In the genomic region with DNA sequence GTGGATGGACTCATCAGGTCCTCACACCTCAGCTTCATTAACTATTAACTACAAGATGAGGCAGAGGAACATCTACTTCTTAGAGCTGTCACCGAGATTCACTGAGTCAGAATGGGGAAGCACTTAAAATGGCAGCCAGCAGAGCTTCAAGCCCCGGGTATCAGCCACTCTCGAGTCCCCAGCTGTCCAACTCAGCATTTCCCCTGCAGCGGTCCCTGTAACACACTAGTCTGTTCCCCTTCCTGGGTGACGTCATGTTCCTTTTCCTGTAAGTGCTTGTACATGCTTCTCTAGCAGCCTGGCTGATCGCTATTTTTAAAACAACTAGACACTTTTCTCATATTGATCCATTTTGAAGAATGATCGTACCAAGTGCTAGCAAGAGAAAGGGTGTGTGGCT, we compare ENCODE assay signal across 10 mouse cellular contexts. TPM values are rescaled to one million over a fixed set of nuclear protein-coding genes. Genes with fewer than 3 reads are reported as not detected.
DNase-seq lines count a peak whose midpoint lies in the region; ATAC-seq and TF ChIP-seq lines count a peak whose summit lies in the region.
"Had no signal": no experiment of that assay in that cellular context is flagged by ENCODE, and none has a peak within 500 bp of the region (broad histone marks: within the 10 kb centered on the region; RNA-seq: fewer than 3 reads in every experiment).

No protein-coding gene starts in this region.

- DNase-seq in gastrocnemius, adult 2 months = peak; percentile 33
- DNase-seq in gastrocnemius, postnatal 10 days = no peak
- DNase-seq in T-cell, adult 2 months (ENCODE audit: low spot score) = peak; percentile 83
- DNase-seq in thymus, postnatal 4 days = peak; percentile 53
- no peak for DNase-seq in stomach, postnatal 0 days (ENCODE audit: low spot score)
- no peak for DNase-seq in cerebellum, postnatal 4 days (ENCODE audit: low spot score in 2 of 2)

- WGBS in stomach, postnatal 0 days = 73% methylated on average over 7 of the region's 7 CpGs

- peaks cover 35% of the 10 kb centered on the region for H3K4me1 ChIP-seq in megakaryocyte, embryonic 14.5 days
- no peaks in the 10 kb centered on the region for H3K4me1 ChIP-seq in stomach, postnatal 0 days (replicated peaks; ENCODE audit: control insufficient read depth, insufficient read depth)

- H3K4me3 ChIP-seq in gastrocnemius, adult 2 months = peak overlapping the region; percentile 32; the same call in 1 of the 2 replicates
- peak overlapping the region; percentile 57 for H3K4me3 ChIP-seq in megakaryocyte, embryonic 14.5 days (replicated peaks)
- no peak overlapping the region for H3K4me3 ChIP-seq in stomach, postnatal 0 days (ENCODE audit: low read depth, low read length)

- H3K4me2 ChIP-seq in stomach, postnatal 0 days (replicated peaks; ENCODE audit: low read depth) = no peak overlapping the region

- no peaks in the 10 kb centered on the region; the same call in 1 of the 2 replicates for H3K9me3 ChIP-seq in megakaryocyte, embryonic 14.5 days
- H3K9me3 ChIP-seq in stomach, postnatal 0 days (ENCODE audit: control insufficient read depth, low read length) = no peaks in the 10 kb centered on the region

- peaks cover 2% of the 10 kb centered on the region for H3K36me3 ChIP-seq in megakaryocyte, embryonic 14.5 days (replicated peaks; ENCODE audit: low read length)
- H3K36me3 ChIP-seq in stomach, postnatal 0 days (ENCODE audit: control insufficient read depth, insufficient read depth, low read length) = no peaks in the 10 kb centered on the region

- TF ChIP-seq EP300 in stomach, postnatal 0 days (optimal IDR thresholded peaks at IDR 0.05) = no peak

- peak; percentile 100 for ATAC-seq in inflammation-experienced regulatory T-cells, adult 6 months
- ATAC-seq in stomach, postnatal 0 days (ENCODE audit: low FRiP score, low TSS enrichment) = no peak

- no peak overlapping the region for H3K9ac ChIP-seq in stomach, postnatal 0 days (ENCODE audit: low read length)

- intact Hi-C loops in gastrocnemius, adult 2 months (cut with DNase I) = no loop called here

- no peaks in the 10 kb centered on the region for H3K27me3 ChIP-seq in megakaryocyte, embryonic 14.5 days (replicated peaks)
- H3K27me3 ChIP-seq in stomach, postnatal 0 days (ENCODE audit: control insufficient read depth, insufficient read depth, low read length) = no peaks in the 10 kb centered on the region

- H3K27ac ChIP-seq in gastrocnemius, adult 2 months = peak overlapping the region; percentile 65
- no peak overlapping the region for H3K27ac ChIP-seq in stomach, postnatal 0 days (replicated peaks)

- no peak for TF ChIP-seq CTCF in gastrocnemius, adult 2 months (IDR thresholded peaks at IDR 0.05)
- no peak for TF ChIP-seq CTCF in stomach, postnatal 0 days (IDR thresholded peaks at IDR 0.05; ENCODE audit: low read depth)

RNA-seq across cellular contexts. Expression of a gene that starts 8.6 kb away (rescaled TPM):
- 10 to 100 TPM; 58.8 to 78.5 TPM for total RNA-seq in gastrocnemius, adult 2 months (2021)
- total RNA-seq in gastrocnemius, postnatal 10 days (2021) = 100 to 1,000 TPM; 104 to 116 TPM
- polyA plus RNA-seq in inflammation-experienced regulatory T-cells, adult 6 months (2017; shearing (Covaris generic)) = 100 to 1,000 TPM; 611 to 878 (median 637) TPM
- 817 and 1,833 TPM in 2 replicates for polyA plus RNA-seq in megakaryocyte, embryonic 14.5 days (2012; ENCODE audit: insufficient read depth, low replicate concordance)
- 585 and 595 TPM in 2 replicates for polyA plus RNA-seq in stomach, postnatal 0 days (2015; fragmentation: Nextera tagmentation; extraction: Ambion mirVana)

RNA-seq across cellular contexts. Expression of a gene that starts 32.9 kb away (rescaled TPM):
- not detected for total RNA-seq in gastrocnemius, adult 2 months (2021)
- total RNA-seq in gastrocnemius, postnatal 10 days (2021) = not detected
- not detected for polyA plus RNA-seq in inflammation-experienced regulatory T-cells, adult 6 months (2017; shearing (Covaris generic))
- polyA plus RNA-seq in megakaryocyte, embryonic 14.5 days (2012; ENCODE audit: insufficient read depth, low replicate concordance) = not detected in 2 replicates
- polyA plus RNA-seq in stomach, postnatal 0 days (2015; fragmentation: Nextera tagmentation; extraction: Ambion mirVana) = 0.08 TPM in 1 of 2 replicates, not detected in the other
- total RNA-seq: ES-E14; gastrocnemius, postnatal 36 days had no signal

RNA-seq across cellular contexts. Expression of a gene that starts 51.0 kb away (rescaled TPM):
- total RNA-seq in gastrocnemius, adult 2 months (2021) = not detected
- total RNA-seq in gastrocnemius, postnatal 10 days (2021) = under 1 TPM in 1 of 2 experiments, not detected in 1; 0.25 TPM
- polyA plus RNA-seq in inflammation-experienced regulatory T-cells, adult 6 months (2017; shearing (Covaris generic)) = under 1 TPM in 1 of 3 experiments, not detected in 2; 0.34 TPM
- polyA plus RNA-seq in megakaryocyte, embryonic 14.5 days (2012; ENCODE audit: insufficient read depth, low replicate concordance) = 0.28 TPM in 1 of 2 replicates, not detected in the other
- 0.51 and 0.63 TPM in 2 replicates for polyA plus RNA-seq in stomach, postnatal 0 days (2015; fragmentation: Nextera tagmentation; extraction: Ambion mirVana)
- total RNA-seq: gastrocnemius, postnatal 36 days had no signal

RNA-seq across cellular contexts. Expression of a gene that starts 57.2 kb away (rescaled TPM):
- 10 to 100 TPM; 69.4 to 76.1 TPM for total RNA-seq in gastrocnemius, adult 2 months (2021)
- total RNA-seq in gastrocnemius, postnatal 10 days (2021) = 10 to 100 TPM; 90.7 to 94.4 TPM
- polyA plus RNA-seq in inflammation-experienced regulatory T-cells, adult 6 months (2017; shearing (Covaris generic)) = 100 to 1,000 TPM; 150 to 222 (median 210) TPM
- polyA plus RNA-seq in megakaryocyte, embryonic 14.5 days (2012; ENCODE audit: insufficient read depth, low replicate concordance) = 180 and 228 TPM in 2 replicates
- polyA plus RNA-seq in stomach, postnatal 0 days (2015; fragmentation: Nextera tagmentation; extraction: Ambion mirVana) = 154 and 157 TPM in 2 replicates

RNA-seq across cellular contexts. Expression of a gene that starts 57.4 kb away (rescaled TPM):
- 10 to 100 TPM; 45.4 to 70.5 TPM for total RNA-seq in gastrocnemius, adult 2 months (2021)
- 10 to 100 TPM; 69.7 to 70.5 TPM for total RNA-seq in gastrocnemius, postnatal 10 days (2021)
- 100 to 1,000 TPM in 1 of 3 experiments, 10 to 100 TPM in 2; 90.4 to 101 (median 95.6) TPM for polyA plus RNA-seq in inflammation-experienced regulatory T-cells, adult 6 months (2017; shearing (Covaris generic))
- 113 and 116 TPM in 2 replicates for polyA plus RNA-seq in megakaryocyte, embryonic 14.5 days (2012; ENCODE audit: insufficient read depth, low replicate concordance)
- 84.8 and 88.2 TPM in 2 replicates for polyA plus RNA-seq in stomach, postnatal 0 days (2015; fragmentation: Nextera tagmentation; extraction: Ambion mirVana)

Comparison
In these comparisons a context has a peak if more than half of its experiments do, and no peak if none do; other contexts are left out.
1. DNase-seq: peak in gastrocnemius, adult 2 months (single experiment), T-cell, adult 2 months (single experiment) and thymus, postnatal 4 days (single experiment); none in gastrocnemius, postnatal 10 days (single experiment), stomach, postnatal 0 days (single experiment) and cerebellum, postnatal 4 days (0 of 2).